Mouse (Mus musculus) hindbrain, embryonic 12.5 days (tissue): Measurements from ENCODE around the gene Ooep. TPM values are rescaled to one million over a fixed set of nuclear protein-coding genes. Genes with fewer than 3 reads are reported as not detected.
"Not testable (repeated sequence)": the region's sequence is repeated elsewhere in the genome, so short reads cannot be mapped to it uniquely, and the experiment has no call there.

Experiments used
- ATAC-seq: fragments of 200-750 bp; cut with Nextera tagmentation; 2 replicates; pipeline ENCODE4 v1.8.0; 2017; ENCODE audit warnings: moderate TSS enrichment; ENCODE audit not compliant: low FRiP score
- H3K27ac ChIP-seq: fragments of 300-500 bp; sonication (generic); 2 replicates; pipeline ENCODE4 v1.5.1; 2016; ENCODE audit warnings: mild to moderate bottlenecking
- H3K27me3 ChIP-seq: fragments of 300-500 bp; sonication (generic); 2 replicates; pipeline ENCODE4 v1.6.1; 2016; ENCODE audit warnings: mild to moderate bottlenecking
- H3K36me3 ChIP-seq: fragments of 300-500 bp; sonication (generic); 2 replicates; pipeline ENCODE4 v1.6.1; 2016; ENCODE audit warnings: mild to moderate bottlenecking
- H3K4me1 ChIP-seq: fragments of 300-500 bp; sonication (generic); 2 replicates; pipeline ENCODE4 v1.6.1; 2016
- H3K4me2 ChIP-seq: fragments of 300-500 bp; sonication (generic); replicated peaks from 2 replicates; pipeline ENCODE4 v1.6.1; 2016; ENCODE audit warnings: mild to moderate bottlenecking
- H3K4me3 ChIP-seq: fragments of 300-500 bp; sonication (generic); 2 replicates; pipeline ENCODE4 v1.5.1; 2016; ENCODE audit warnings: mild to moderate bottlenecking
- H3K9ac ChIP-seq: fragments of 300-500 bp; sonication (generic); 2 replicates; pipeline ENCODE4 v1.6.1; 2016; ENCODE audit warnings: mild to moderate bottlenecking, moderate library complexity
- H3K9me3 ChIP-seq: fragments of 300-500 bp; sonication (generic); replicated peaks from 2 replicates; pipeline ENCODE4 v1.6.1; 2016; ENCODE audit warnings: mild to moderate bottlenecking
- WGBS: fragments of 180-500 bp; shearing (Covaris S2); methylation state at CpG from one replicate; pipeline ENCODE4 v1.1.7; 2016; 5-methylcytosine and 5-hydroxymethylcytosine counted together
- polyA plus RNA-seq: library from polyadenylated mRNA; unstranded; fragments of >200 nt; fragmentation: Nextera tagmentation; extraction: Ambion mirVana; gene quantifications from 2 replicates; pipeline ENCODE4 v1.2.1, GENCODE M21; 2016

Gene Ooep
- polyA plus RNA-seq, 1 experiment from 2014 or later = 5.1 TPM

GRCm38 (mm10) chr9:78347004-78347403 is 31.5 kb downstream of the Ooep start:
- no peaks in the 10 kb centered on the region for H3K9me3 ChIP-seq
- H3K4me3 ChIP-seq = no peak overlapping the region
- 69% methylated on average over 3 of the region's 3 CpGs for WGBS
- no peak for ATAC-seq
- H3K27ac ChIP-seq = no peak overlapping the region
- H3K9ac ChIP-seq = no peak overlapping the region
- H3K36me3 ChIP-seq = no peaks in the 10 kb centered on the region
- H3K4me2 ChIP-seq = no peak overlapping the region
- no peaks in the 10 kb centered on the region for H3K27me3 ChIP-seq
- H3K4me1 ChIP-seq = no peaks in the 10 kb centered on the region

- not testable (repeated sequence) for ATAC-seq, H3K9me3 ChIP-seq, H3K27me3 ChIP-seq, H3K36me3 ChIP-seq, H3K4me2 ChIP-seq, H3K9ac ChIP-seq, H3K4me1 ChIP-seq, H3K27ac ChIP-seq, H3K4me3 ChIP-seq
- WGBS = 74% methylated on average over 4 of the region's 4 CpGs
Measured at GRCm38 (mm10) chr9:78345235-78345634, 33.3 kb downstream of the Ooep start.

- H3K4me1 ChIP-seq, H3K27me3 ChIP-seq, H3K36me3 ChIP-seq, ATAC-seq, H3K27ac ChIP-seq, H3K4me2 ChIP-seq, H3K9me3 ChIP-seq, H3K4me3 ChIP-seq, H3K9ac ChIP-seq: not testable (repeated sequence)
- 86% methylated on average over 9 of the region's 9 CpGs for WGBS
Measured at GRCm38 (mm10) chr9:78343055-78343454, 35.5 kb downstream of the Ooep start.

GRCm38 (mm10) chr9:78342494-78342893 is 36.0 kb downstream of the Ooep start:
- H3K27me3 ChIP-seq, H3K9ac ChIP-seq, H3K4me2 ChIP-seq, H3K4me1 ChIP-seq, H3K36me3 ChIP-seq, H3K27ac ChIP-seq, ATAC-seq, H3K9me3 ChIP-seq, H3K4me3 ChIP-seq: not testable (repeated sequence)
- WGBS = 81% methylated on average over 4 of the region's 4 CpGs

- not testable (repeated sequence) for H3K27me3 ChIP-seq, H3K4me2 ChIP-seq, H3K4me1 ChIP-seq, H3K27ac ChIP-seq, H3K4me3 ChIP-seq, ATAC-seq, H3K9me3 ChIP-seq, H3K9ac ChIP-seq, H3K36me3 ChIP-seq
- 19% methylated on average over 8 of the region's 8 CpGs for WGBS
Measured at GRCm38 (mm10) chr9:78340324-78340723, 38.2 kb downstream of the Ooep start.

GRCm38 (mm10) chr9:78337050-78337449 is 41.5 kb downstream of the Ooep start:
- not testable (repeated sequence) for H3K4me2 ChIP-seq, H3K4me3 ChIP-seq, H3K36me3 ChIP-seq, H3K27ac ChIP-seq, H3K9me3 ChIP-seq, H3K27me3 ChIP-seq, H3K9ac ChIP-seq, H3K4me1 ChIP-seq, ATAC-seq

- H3K9me3 ChIP-seq = not testable (repeated sequence)
- 86% methylated on average over 1 of the region's 1 CpGs for WGBS
Measured at GRCm38 (mm10) chr9:78327289-78327688, 51.2 kb downstream of the Ooep start, which contains the start of gene Omt2b. Omt2b (plus strand) TSS chr9:78327589.

More at GRCm38 (mm10) chr9:78327289-78327688, 51.2 kb downstream of the Ooep start, which contains the start of gene Omt2b:
- not testable (repeated sequence) for H3K4me2 ChIP-seq, H3K27me3 ChIP-seq, H3K4me1 ChIP-seq, H3K9ac ChIP-seq, H3K27ac ChIP-seq, H3K4me3 ChIP-seq, H3K36me3 ChIP-seq, ATAC-seq

Other genes starting within 250 kb of the Ooep start
- gene Gsta4, start 196.0 kb downstream of the Ooep start, polyA plus RNA-seq = 51.5 and 53.6 TPM in 2 replicates
- gene Gsta1, start 148.1 kb downstream of the Ooep start, polyA plus RNA-seq = not detected in 2 replicates
- gene Gm3776, start 121.6 kb downstream of the Ooep start, polyA plus RNA-seq = not detected in 2 replicates
- not detected in 2 replicates for gene Gm10639, start 88.8 kb downstream of the Ooep start, polyA plus RNA-seq
- not detected in 2 replicates for gene Omt2a, start 63.9 kb downstream of the Ooep start, polyA plus RNA-seq
- gene Omt2b, start 51.1 kb downstream of the Ooep start, polyA plus RNA-seq = not detected in 2 replicates
- gene Gsta2, start 22.9 kb downstream of the Ooep start, polyA plus RNA-seq = not detected in 2 replicates
- gene Dppa5a, start 10.5 kb downstream of the Ooep start, polyA plus RNA-seq = 0.68 and 1.2 TPM in 2 replicates
- gene Ddx43, start 17.1 kb upstream of the Ooep start, polyA plus RNA-seq = 0.34 and 0.51 TPM in 2 replicates
- gene Cgas, start 64.5 kb upstream of the Ooep start, polyA plus RNA-seq = 0.76 and 0.90 TPM in 2 replicates
- gene Mto1, start 69.5 kb upstream of the Ooep start, polyA plus RNA-seq = 23.2 and 26.9 TPM in 2 replicates
- 0.84 and 1.3 TPM in 2 replicates for gene Gm17324, start 70.1 kb upstream of the Ooep start, polyA plus RNA-seq
- 3,262 and 3,359 TPM in 2 replicates for gene Eef1a1, start 110.4 kb upstream of the Ooep start, polyA plus RNA-seq
- 15.1 and 16.9 TPM in 2 replicates for gene Slc17a5, start 209.3 kb upstream of the Ooep start, polyA plus RNA-seq
- gene Cd109, start 236.8 kb upstream of the Ooep start, polyA plus RNA-seq = 3.6 and 4.2 TPM in 2 replicates